Comparison of ENCODE assay signal across 13 mouse cellular contexts in the genomic region with DNA sequence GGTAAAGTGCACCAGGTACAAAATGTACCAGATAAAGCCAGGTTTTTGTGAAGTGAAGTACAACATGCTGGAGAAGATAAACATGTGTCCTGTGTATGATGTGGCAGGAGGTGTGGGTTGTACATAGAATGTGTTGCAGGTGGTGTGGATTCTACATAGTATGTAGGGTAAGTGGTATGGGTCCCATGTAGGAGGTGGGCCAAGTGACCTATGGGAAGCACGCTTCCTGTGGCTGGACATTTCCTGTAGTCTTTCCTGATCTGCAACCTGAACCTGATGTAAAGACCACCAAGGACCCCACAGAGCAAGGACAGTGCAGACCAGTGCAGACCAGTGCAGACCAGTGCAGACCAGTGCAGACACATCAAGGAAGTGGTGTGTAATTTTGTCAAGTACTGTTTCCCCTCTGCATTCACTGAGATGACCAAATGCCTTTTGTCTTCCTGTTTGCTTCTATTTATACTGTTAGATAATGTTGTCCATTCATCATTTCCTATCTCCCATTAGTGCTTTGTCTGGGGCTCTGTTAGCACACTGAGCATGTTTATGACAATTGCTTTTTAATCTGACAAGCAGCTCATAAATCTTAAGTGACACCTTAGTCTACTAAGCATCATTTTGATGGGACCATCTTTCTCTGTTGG. TPM values are rescaled to one million over a fixed set of nuclear protein-coding genes. Genes with fewer than 3 reads are reported as not detected.
DNase-seq lines count a peak whose midpoint lies in the region; ATAC-seq and TF ChIP-seq lines count a peak whose summit lies in the region.
"Had no signal": no experiment of that assay in that cellular context is flagged by ENCODE, and none has a peak within 500 bp of the region (broad histone marks: within the 10 kb centered on the region; RNA-seq: fewer than 3 reads in every experiment).

No protein-coding gene starts in this region.

- no peaks in the 10 kb centered on the region for H3K27me3 ChIP-seq in lung, embryonic 14.5 days (ENCODE audit: insufficient read depth, low read length)
- H3K27me3 ChIP-seq in liver, embryonic 13.5 days = no peaks in the 10 kb centered on the region
- H3K27me3 ChIP-seq: forebrain, embryonic 15.5 days; neural tube, embryonic 15.5 days had no signal

- no peak for TF ChIP-seq CTCF in lung, embryonic 14.5 days (IDR thresholded peaks at IDR 0.05; ENCODE audit: low read depth)

- peak overlapping the region; percentile 65 for H3K27ac ChIP-seq in lung, embryonic 14.5 days (ENCODE audit: low read depth)
- H3K27ac ChIP-seq in liver, embryonic 13.5 days = no peak overlapping the region
- H3K27ac ChIP-seq: forebrain, embryonic 15.5 days; neural tube, embryonic 15.5 days had no signal

- 70% methylated on average over 1 of the region's 1 CpGs for WGBS in lung, embryonic 14.5 days
- WGBS in liver, embryonic 13.5 days (ENCODE audit: insufficient replicate concordance) = 50% methylated on average over 1 of the region's 1 CpGs

- H3K9me3 ChIP-seq in lung, embryonic 14.5 days (ENCODE audit: low read depth, low read length) = no peaks in the 10 kb centered on the region
- no peaks in the 10 kb centered on the region for H3K9me3 ChIP-seq in liver, embryonic 13.5 days (replicated peaks)
- H3K9me3 ChIP-seq: forebrain, embryonic 15.5 days; neural tube, embryonic 15.5 days had no signal

- no peaks in the 10 kb centered on the region for H3K36me3 ChIP-seq in lung, embryonic 14.5 days (ENCODE audit: insufficient read depth)
- no peaks in the 10 kb centered on the region for H3K36me3 ChIP-seq in liver, embryonic 13.5 days
- H3K36me3 ChIP-seq: forebrain, embryonic 15.5 days; neural tube, embryonic 15.5 days had no signal

- DNase-seq in heart, adult 11 months = peak; percentile 92
- DNase-seq in heart, postnatal 36 days = no peak
- peak; percentile 82 for DNase-seq in lung, embryonic 14.5 days
- DNase-seq in lung, adult 18-20 months = no peak
- DNase-seq in liver, embryonic 13.5 days = no peak
- no peak for DNase-seq in right cerebral cortex, postnatal 14 days
- no peak for DNase-seq in layer of hippocampus, adult 9-11 months
- DNase-seq: right cerebral cortex, adult 18-20 months had no signal

- H3K4me2 ChIP-seq in lung, embryonic 14.5 days = no peak overlapping the region
- no peak overlapping the region for H3K4me2 ChIP-seq in liver, embryonic 13.5 days
- H3K4me2 ChIP-seq: forebrain, embryonic 15.5 days; neural tube, embryonic 15.5 days had no signal

- peak; percentile 88 for ATAC-seq in lung, embryonic 14.5 days (ENCODE audit: insufficient read depth)
- peak; percentile 54; the same call in 1 of the 2 replicates for ATAC-seq in liver, embryonic 13.5 days (ENCODE audit: low read depth)
- peak; percentile 20; the same call in 1 of the 2 replicates for ATAC-seq in megakaryocyte progenitor cell, adult 5-6 weeks (replicated peaks; ENCODE audit: poor library complexity)
- ATAC-seq: forebrain, embryonic 15.5 days had no signal

- H3K4me3 ChIP-seq in lung, embryonic 14.5 days (ENCODE audit: low read depth, low read length) = no peak overlapping the region
- no peak overlapping the region for H3K4me3 ChIP-seq in liver, embryonic 13.5 days (replicated peaks)
- H3K4me3 ChIP-seq: forebrain, embryonic 15.5 days; neural tube, embryonic 15.5 days had no signal

- intact Hi-C loops in heart, postnatal 36 days (cut with DNase I) = no loop called here

- H3K9ac ChIP-seq in lung, embryonic 14.5 days = no peak overlapping the region
- no peak overlapping the region for H3K9ac ChIP-seq in liver, embryonic 13.5 days
- H3K9ac ChIP-seq: forebrain, embryonic 15.5 days; neural tube, embryonic 15.5 days had no signal

- H3K4me1 ChIP-seq in lung, embryonic 14.5 days (ENCODE audit: insufficient read depth) = peaks cover 6% of the 10 kb centered on the region
- H3K4me1 ChIP-seq in liver, embryonic 13.5 days (replicated peaks) = peaks cover 8% of the 10 kb centered on the region; the same call in 1 of the 2 replicates
- H3K4me1 ChIP-seq: forebrain, embryonic 15.5 days; neural tube, embryonic 15.5 days had no signal

RNA-seq across cellular contexts. Expression of a gene that starts 12.4 kb away (rescaled TPM):
- not detected for total RNA-seq in heart, postnatal 36 days (2021)
- polyA plus RNA-seq in lung, embryonic 14.5 days (2014; fragmentation: Nextera tagmentation; extraction: Ambion mirVana) = not detected in 2 replicates
- not detected in 2 replicates for polyA plus RNA-seq in liver, embryonic 13.5 days (2015; fragmentation: Nextera tagmentation; extraction: Ambion mirVana)
- total RNA-seq in megakaryocyte progenitor cell, adult 5-6 weeks (2015) = not detected in 2 replicates
- total RNA-seq in megakaryocyte progenitor cell, adult 5-6 weeks (2017) = 0.14 TPM in 1 of 2 replicates, not detected in the other
- total RNA-seq: adrenal gland, postnatal 14 days; hematopoietic stem cell, adult 5-6 weeks had no signal
- polyA plus RNA-seq: forebrain, embryonic 15.5 days; neural tube, embryonic 15.5 days had no signal

Comparison
In these comparisons a context has a peak if more than half of its experiments do, and no peak if none do; other contexts are left out.
1. DNase-seq: peak in heart, adult 11 months (single experiment) and lung, embryonic 14.5 days (single experiment); none in heart, postnatal 36 days (0 of 2), lung, adult 18-20 months (0 of 2), liver, embryonic 13.5 days (single experiment), right cerebral cortex, postnatal 14 days (single experiment) and layer of hippocampus, adult 9-11 months (single experiment).
2. ATAC-seq: peak in every context shown above with its lines; median percentile 88 in lung, embryonic 14.5 days; 54 in liver, embryonic 13.5 days; 20 in megakaryocyte progenitor cell, adult 5-6 weeks.